Mouse (Mus musculus) liver, postnatal 0 days (tissue): ENCODE data around the gene Lipm.

Experiments
- CTCF ChIP-seq: sonication (generic); IDR thresholded peaks from 2 replicates; pipeline ENCODE4 v1.5.1; 2016; ENCODE audit warnings: antibody characterized with exemption, low read depth
- EP300 ChIP-seq: IDR thresholded peaks from 2 replicates; pipeline ENCODE4 v1.6.1; 2016; ENCODE audit warnings: antibody characterized with exemption, low read depth, mild to moderate bottlenecking

GRCm38 (mm10) chr19:34169121-34169520, 68.4 kb downstream of the Lipm start:
- TF ChIP-seq CTCF (no peak), EP300 (no peak)
